Mouse (Mus musculus) forebrain, embryonic 13.5 days (tissue): ENCODE data around the gene Gm4353. TPM values are rescaled to one million over a fixed set of nuclear protein-coding genes. Genes with fewer than 3 reads are reported as not detected.
"Not testable (repeated sequence)": the region's sequence is repeated elsewhere in the genome, so short reads cannot be mapped to it uniquely, and the experiment has no call there.

Source experiments
- ATAC-seq: fragments of 200-750 bp; cut with Nextera tagmentation; 2 replicates; pipeline ENCODE4 v1.8.0; 2017
- H3K27ac ChIP-seq: fragments of 300-500 bp; sonication (generic); 2 replicates; pipeline ENCODE4 v1.5.1; 2015; ENCODE audit warnings: inconsistent platforms, mild to moderate bottlenecking, moderate library complexity
- H3K27me3 ChIP-seq: fragments of 300-500 bp; sonication (generic); 2 replicates; pipeline ENCODE4 v1.6.1; 2015; ENCODE audit warnings: mild to moderate bottlenecking, inconsistent platforms
- H3K36me3 ChIP-seq: fragments of 300-500 bp; sonication (generic); 2 replicates; pipeline ENCODE4 v1.6.1; 2015; ENCODE audit warnings: mild to moderate bottlenecking, inconsistent platforms; ENCODE audit not compliant: poor library complexity, severe bottlenecking
- H3K4me1 ChIP-seq: fragments of 300-500 bp; sonication (generic); 2 replicates; pipeline ENCODE4 v1.6.1; 2015; ENCODE audit warnings: inconsistent platforms
- H3K4me2 ChIP-seq: fragments of 300-500 bp; sonication (generic); 2 replicates; pipeline ENCODE4 v1.6.1; 2015; ENCODE audit warnings: inconsistent platforms, mild to moderate bottlenecking, moderate library complexity
- H3K4me3 ChIP-seq: fragments of 300-500 bp; sonication (generic); 2 replicates; pipeline ENCODE4 v1.5.1; 2015; ENCODE audit warnings: mild to moderate bottlenecking, inconsistent platforms
- H3K9ac ChIP-seq: fragments of 300-500 bp; sonication (generic); 2 replicates; pipeline ENCODE4 v1.6.1; 2015; ENCODE audit warnings: mild to moderate bottlenecking, inconsistent platforms
- H3K9me3 ChIP-seq: fragments of 300-500 bp; sonication (generic); replicated peaks from 2 replicates; pipeline ENCODE4 v1.6.1; 2016; ENCODE audit warnings: inconsistent platforms
- WGBS: fragments of 180-500 bp; shearing (Covaris S2); methylation state at CpG from one replicate; pipeline ENCODE4 v1.1.7; 2015; 5-methylcytosine and 5-hydroxymethylcytosine counted together
- polyA plus RNA-seq: library from polyadenylated mRNA; unstranded; fragments of >200 nt; fragmentation: Nextera tagmentation; extraction: Ambion mirVana; gene quantifications from 2 replicates; pipeline ENCODE4 v1.2.1, GENCODE M21; 2015

The Gm4353 gene
- 0.57 and 1.6 TPM in 2 replicates for polyA plus RNA-seq

- not testable (repeated sequence) for H3K4me2 ChIP-seq, ATAC-seq
- 96% methylated on average over 11 of the region's 11 CpGs for WGBS
Measured at GRCm38 (mm10) chr7:116084366-116084765, at the start of gene Gm4353. Gene Gm4353 (minus strand): TSS chr7:116084635.

GRCm38 (mm10) chr7:116132078-116132477, 47.6 kb upstream of the Gm4353 start:
- Histone ChIP-seq H3K36me3 (peaks cover 26% of the 10 kb centered on the region; the same call in 1 of the 2 replicates), H3K4me3 (no peak overlapping the region), H3K27ac (peak overlapping the region; percentile 54), H3K27me3 (no peaks in the 10 kb centered on the region), H3K9me3 (no peaks in the 10 kb centered on the region), H3K4me1 (peaks cover 13% of the 10 kb centered on the region; the same call in 1 of the 2 replicates), H3K4me2 (no peak overlapping the region), H3K9ac (no peak overlapping the region)
- peak; percentile 58; the same call in 1 of the 2 replicates for ATAC-seq
- WGBS: 3% methylated on average over 5 of the region's 5 CpGs

More at GRCm38 (mm10) chr7:116084366-116084765, at the start of gene Gm4353:
- H3K27me3 ChIP-seq, H3K36me3 ChIP-seq, H3K9me3 ChIP-seq, H3K4me3 ChIP-seq, H3K27ac ChIP-seq, H3K9ac ChIP-seq, H3K4me1 ChIP-seq: not testable (repeated sequence)

- ATAC-seq: peak; percentile 57; the same call in 1 of the 2 replicates
Measured at GRCm38 (mm10) chr7:116131390-116131789, 47.0 kb upstream of the Gm4353 start.

GRCm38 (mm10) chr7:116129374-116129773, 44.9 kb upstream of the Gm4353 start:
- no peak for ATAC-seq

More at GRCm38 (mm10) chr7:116131390-116131789, 47.0 kb upstream of the Gm4353 start:
- Histone ChIP-seq H3K36me3 (peaks cover 19% of the 10 kb centered on the region; the same call in 1 of the 2 replicates), H3K4me1 (peaks cover 13% of the 10 kb centered on the region; the same call in 1 of the 2 replicates), H3K9me3 (no peaks in the 10 kb centered on the region), H3K9ac (no peak overlapping the region), H3K4me2 (no peak overlapping the region), H3K27me3 (no peaks in the 10 kb centered on the region), H3K4me3 (no peak overlapping the region), H3K27ac (peak overlapping the region; percentile 54)
- 24% methylated on average over 4 of the region's 4 CpGs for WGBS

GRCm38 (mm10) chr7:116128286-116128685, 43.9 kb upstream of the Gm4353 start:
- Histone ChIP-seq H3K4me2 (no peak overlapping the region), H3K9ac (no peak overlapping the region), H3K36me3 (peaks cover 13% of the 10 kb centered on the region; the same call in 1 of the 2 replicates), H3K4me1 (peaks cover 13% of the 10 kb centered on the region; the same call in 1 of the 2 replicates), H3K27ac (no peak overlapping the region), H3K27me3 (no peaks in the 10 kb centered on the region), H3K4me3 (no peak overlapping the region), H3K9me3 (no peaks in the 10 kb centered on the region)
- 90% methylated on average over 8 of the region's 8 CpGs for WGBS
- no peak for ATAC-seq

More at GRCm38 (mm10) chr7:116129374-116129773, 44.9 kb upstream of the Gm4353 start:
- peaks cover 13% of the 10 kb centered on the region; the same call in 1 of the 2 replicates for H3K4me1 ChIP-seq
- 94% methylated on average over 10 of the region's 10 CpGs for WGBS
- H3K4me2 ChIP-seq: no peak overlapping the region
- no peak overlapping the region for H3K27ac ChIP-seq
- H3K9me3 ChIP-seq: no peaks in the 10 kb centered on the region
- no peak overlapping the region for H3K9ac ChIP-seq
- H3K27me3 ChIP-seq: no peaks in the 10 kb centered on the region
- H3K4me3 ChIP-seq: no peak overlapping the region
- peaks cover 13% of the 10 kb centered on the region; the same call in 1 of the 2 replicates for H3K36me3 ChIP-seq

DNA sequence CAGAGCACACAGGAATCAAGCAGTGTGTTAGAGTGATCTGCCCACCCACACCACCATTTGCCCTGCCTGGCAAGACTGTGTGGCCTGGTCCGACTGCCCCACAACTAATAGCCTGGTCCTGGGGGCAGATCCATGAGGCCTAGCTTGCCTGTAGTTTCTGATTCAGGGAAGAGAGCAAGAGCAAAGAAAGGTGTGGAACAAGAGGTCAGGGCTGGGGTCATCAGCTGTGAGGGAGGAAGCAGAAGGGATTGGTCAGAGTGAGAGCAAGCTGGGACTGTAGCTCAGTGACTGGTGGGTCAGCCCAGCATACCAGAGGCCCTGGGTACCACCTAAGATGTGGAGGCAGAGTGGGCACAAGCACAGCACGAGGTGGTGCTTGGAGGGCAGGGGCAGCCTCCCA, 42.6 kb upstream of the Gm4353 start:
- Histone ChIP-seq H3K4me1 (peaks cover 18% of the 10 kb centered on the region), H3K4me2 (no peak overlapping the region), H3K36me3 (peaks cover 13% of the 10 kb centered on the region; the same call in 1 of the 2 replicates), H3K27me3 (no peaks in the 10 kb centered on the region), H3K9me3 (no peaks in the 10 kb centered on the region), H3K4me3 (no peak overlapping the region), H3K27ac (no peak overlapping the region), H3K9ac (no peak overlapping the region)
- 92% methylated on average over 2 of the region's 2 CpGs for WGBS
- ATAC-seq: no peak

DNA sequence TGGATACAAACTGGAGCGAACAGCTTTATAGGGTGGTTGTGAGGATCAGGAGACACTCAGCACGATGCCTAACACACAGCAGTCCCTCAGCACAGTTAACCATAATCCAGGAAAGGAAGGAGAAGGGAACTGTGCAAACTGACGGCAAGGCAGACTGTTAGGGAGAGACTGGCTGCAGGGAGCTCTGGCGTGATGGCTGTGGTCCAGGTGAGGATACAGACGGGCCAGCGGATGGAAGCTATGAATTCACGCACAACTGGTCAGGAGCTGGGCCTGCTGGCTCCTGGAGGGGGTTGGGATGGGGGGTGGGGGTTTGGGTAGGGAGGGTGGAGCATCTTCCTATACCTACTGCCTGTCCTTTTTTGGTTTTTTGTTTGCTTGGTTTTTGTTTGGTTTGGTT, 41.2 kb upstream of the Gm4353 start:
- no peak for ATAC-seq
- Histone ChIP-seq H3K4me3 (no peak overlapping the region), H3K9ac (no peak overlapping the region), H3K36me3 (peaks cover 13% of the 10 kb centered on the region; the same call in 1 of the 2 replicates), H3K27me3 (no peaks in the 10 kb centered on the region), H3K4me2 (no peak overlapping the region), H3K27ac (no peak overlapping the region), H3K4me1 (peaks cover 21% of the 10 kb centered on the region), H3K9me3 (no peaks in the 10 kb centered on the region)
- WGBS: 80% methylated on average over 7 of the region's 7 CpGs

DNA sequence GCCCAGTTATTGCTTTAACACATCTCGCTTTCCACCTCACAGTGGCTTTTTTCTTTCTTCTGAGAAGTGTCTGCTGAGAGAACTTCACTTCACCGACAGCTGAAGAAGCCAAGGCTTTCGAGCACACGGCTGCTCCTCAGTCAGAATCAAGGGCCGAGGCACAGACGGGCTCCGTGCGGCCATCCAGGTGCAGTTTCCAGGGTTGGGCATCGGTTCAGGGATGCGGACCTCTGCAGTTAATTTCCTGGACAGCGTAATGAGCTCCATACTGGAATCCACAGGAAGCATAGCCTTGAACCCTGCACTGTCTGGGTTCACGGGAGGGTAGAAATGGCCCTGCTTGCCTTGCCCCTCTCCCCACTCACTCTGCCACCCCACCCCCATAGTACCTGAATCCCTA, 39.6 kb upstream of the Gm4353 start:
- ATAC-seq: no peak
- Histone ChIP-seq H3K9ac (no peak overlapping the region), H3K4me1 (peaks cover 21% of the 10 kb centered on the region), H3K4me3 (no peak overlapping the region), H3K27ac (no peak overlapping the region), H3K27me3 (no peaks in the 10 kb centered on the region), H3K36me3 (peaks cover 13% of the 10 kb centered on the region; the same call in 1 of the 2 replicates), H3K9me3 (no peaks in the 10 kb centered on the region), H3K4me2 (no peak overlapping the region)
- 88% methylated on average over 12 of the region's 12 CpGs for WGBS

DNA sequence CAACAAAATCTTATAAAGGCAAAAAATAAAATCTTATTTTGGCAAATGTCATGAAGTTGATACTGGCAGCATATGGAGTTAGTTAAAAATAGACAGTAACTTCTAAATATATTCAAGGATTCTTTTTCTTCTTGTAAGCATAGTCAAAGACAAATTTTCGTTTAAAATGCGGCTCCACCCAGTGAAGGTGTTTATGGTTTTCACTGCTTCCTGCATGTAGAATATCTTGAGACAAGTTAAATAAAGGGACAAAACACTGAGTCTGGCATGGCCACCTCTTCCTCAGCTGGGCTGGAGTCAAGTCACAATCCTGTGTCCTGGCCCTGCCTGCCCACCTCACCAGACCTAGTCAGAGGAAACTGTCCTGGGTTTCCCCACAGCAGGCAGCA, 39.2 kb upstream of the Gm4353 start:
- no peak overlapping the region for H3K4me3 ChIP-seq
- H3K4me1 ChIP-seq: peaks cover 21% of the 10 kb centered on the region
- peaks cover 11% of the 10 kb centered on the region; the same call in 1 of the 2 replicates for H3K36me3 ChIP-seq
- no peaks in the 10 kb centered on the region for H3K27me3 ChIP-seq
- no peak for ATAC-seq
- WGBS: 87% methylated on average over 2 of the region's 2 CpGs
- H3K4me2 ChIP-seq: no peak overlapping the region
- H3K9me3 ChIP-seq: no peaks in the 10 kb centered on the region
- H3K27ac ChIP-seq: no peak overlapping the region
- H3K9ac ChIP-seq: no peak overlapping the region

- no peak overlapping the region for H3K9ac ChIP-seq
- H3K4me3 ChIP-seq: no peak overlapping the region
- no peak overlapping the region for H3K4me2 ChIP-seq
- H3K27me3 ChIP-seq: no peaks in the 10 kb centered on the region
- peak overlapping the region; percentile 14; the same call in 1 of the 2 replicates for H3K27ac ChIP-seq
- H3K9me3 ChIP-seq: no peaks in the 10 kb centered on the region
- peaks cover 6% of the 10 kb centered on the region; the same call in 1 of the 2 replicates for H3K36me3 ChIP-seq
- WGBS: 45% methylated on average over 13 of the region's 13 CpGs
- H3K4me1 ChIP-seq: peaks cover 21% of the 10 kb centered on the region
- ATAC-seq: peak; percentile 80
Measured at GRCm38 (mm10) chr7:116122981-116123596, 38.7 kb upstream of the Gm4353 start.

DNA sequence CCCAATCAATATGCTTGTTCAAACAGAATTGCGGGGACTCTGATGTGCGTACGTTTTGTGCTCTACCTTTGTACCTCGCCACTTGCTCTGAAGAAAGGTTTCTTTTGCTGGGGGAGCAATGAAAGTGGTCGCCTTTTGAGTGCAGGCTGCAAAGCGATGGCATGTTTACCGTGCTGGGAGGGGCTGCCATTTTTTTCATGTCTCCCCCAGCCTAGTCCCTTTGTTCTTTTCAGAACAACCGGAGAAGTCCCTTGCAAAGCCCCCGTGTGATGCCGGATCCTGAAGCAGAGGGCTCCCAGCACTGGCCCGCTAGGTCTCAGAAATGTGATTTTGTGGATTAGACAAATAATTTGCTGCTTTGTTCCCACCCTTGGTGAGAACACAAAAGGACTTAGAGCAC, 36.8 kb upstream of the Gm4353 start:
- Histone ChIP-seq H3K27ac (no peak overlapping the region), H3K4me1 (peaks cover 21% of the 10 kb centered on the region), H3K4me2 (no peak overlapping the region), H3K4me3 (no peak overlapping the region), H3K9ac (no peak overlapping the region), H3K9me3 (no peaks in the 10 kb centered on the region), H3K27me3 (no peaks in the 10 kb centered on the region), H3K36me3 (0 out of 2 replicates have a peak, but pooled peaks cover 6% of the 10 kb centered on the region)
- 6% methylated on average over 11 of the region's 11 CpGs for WGBS
- ATAC-seq: peak; percentile 12; the same call in 1 of the 2 replicates

DNA sequence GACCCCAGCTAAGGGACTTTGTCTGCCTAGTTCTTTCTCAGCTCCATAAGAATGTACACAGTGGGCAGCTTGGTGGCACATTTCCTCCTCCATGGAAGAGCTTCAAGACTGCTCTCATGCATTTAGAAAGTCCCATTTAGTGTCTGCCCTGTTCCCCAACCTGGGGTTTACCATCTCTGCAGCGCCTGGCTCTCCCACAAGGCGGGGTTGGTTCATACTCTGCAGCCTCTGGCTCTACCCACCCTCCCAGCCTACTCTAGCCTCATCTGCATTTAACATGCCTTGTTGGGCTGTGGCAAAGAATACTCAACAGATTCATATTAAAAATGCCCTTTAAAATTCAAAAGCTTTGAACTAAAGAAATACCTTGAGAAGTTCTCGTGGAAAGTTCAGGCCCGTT, 36.3 kb upstream of the Gm4353 start:
- WGBS: 50% methylated on average over 4 of the region's 4 CpGs
- H3K4me3 ChIP-seq: no peak overlapping the region
- H3K4me2 ChIP-seq: no peak overlapping the region
- H3K36me3 ChIP-seq: 0 out of 2 replicates have a peak, but pooled peaks cover 6% of the 10 kb centered on the region
- H3K9ac ChIP-seq: no peak overlapping the region
- peaks cover 21% of the 10 kb centered on the region for H3K4me1 ChIP-seq
- no peaks in the 10 kb centered on the region for H3K27me3 ChIP-seq
- ATAC-seq: no peak
- no peak overlapping the region for H3K27ac ChIP-seq
- H3K9me3 ChIP-seq: no peaks in the 10 kb centered on the region
